10 mouse cellular contexts compared by ENCODE assay signal in the genomic region with DNA sequence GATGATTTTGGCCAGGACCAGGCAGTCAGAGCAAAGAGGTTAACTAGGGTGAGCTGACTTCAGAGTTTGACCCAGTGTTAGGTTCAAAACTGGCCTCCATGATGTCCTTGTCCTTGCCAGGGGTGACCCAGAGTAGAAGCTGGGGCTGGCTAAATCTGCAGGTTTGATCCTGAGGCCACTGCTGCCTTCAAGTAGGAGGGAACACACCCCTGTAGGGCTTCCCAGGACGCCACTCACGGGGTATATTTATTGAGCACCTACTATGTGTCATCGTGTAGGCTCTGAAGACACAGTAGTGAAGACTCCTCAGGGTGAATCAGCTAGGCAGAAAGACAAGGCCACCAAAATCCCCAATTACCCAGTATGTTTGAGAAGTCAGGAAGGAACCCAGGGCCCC. TPM values are rescaled to one million over a fixed set of nuclear protein-coding genes. Genes with fewer than 3 reads are reported as not detected.
DNase-seq lines count a peak whose midpoint lies in the region; ATAC-seq and TF ChIP-seq lines count a peak whose summit lies in the region.
"Had no signal": no experiment of that assay in that cellular context is flagged by ENCODE, and none has a peak within 500 bp of the region (broad histone marks: within the 10 kb centered on the region; RNA-seq: fewer than 3 reads in every experiment).

No protein-coding gene starts in this region.

- no peaks in the 10 kb centered on the region for H3K9me3 ChIP-seq in heart, embryonic 10.5 days
- no peaks in the 10 kb centered on the region for H3K9me3 ChIP-seq in forebrain, embryonic 13.5 days (replicated peaks)
- no peaks in the 10 kb centered on the region for H3K9me3 ChIP-seq in liver, embryonic 14.5 days (ENCODE audit: control insufficient read depth, low read length)

- TF ChIP-seq CTCF in C2C12 (IDR thresholded peaks at IDR 0.05; ENCODE audit: control insufficient read depth, insufficient read depth, insufficient read length): no peak
- no peak for TF ChIP-seq CTCF in liver, embryonic 14.5 days (IDR thresholded peaks at IDR 0.05; ENCODE audit: low read depth)

- 50% methylated on average over 3 of the region's 3 CpGs for WGBS in heart, embryonic 10.5 days
- WGBS in forebrain, embryonic 13.5 days: 59% methylated on average over 3 of the region's 3 CpGs
- 44% methylated on average over 3 of the region's 3 CpGs for WGBS in liver, embryonic 14.5 days (ENCODE audit: insufficient replicate concordance)

- H3K4me1 ChIP-seq in heart, embryonic 10.5 days: peaks cover 43% of the 10 kb centered on the region
- peaks cover 19% of the 10 kb centered on the region for H3K4me1 ChIP-seq in forebrain, embryonic 13.5 days
- H3K4me1 ChIP-seq in liver, embryonic 14.5 days (replicated peaks; ENCODE audit: control insufficient read depth in 2 of 2, insufficient read depth in 2 of 2, low read length in 1 of 2): peaks cover 0 to 11% of the 10 kb centered on the region in 2 experiments; a peak in 2 of 4 replicates

- TF ChIP-seq EP300 in liver, embryonic 14.5 days (IDR thresholded peaks at IDR 0.05; ENCODE audit: low read depth): no peak

- peak overlapping the region; percentile 82 for H3K4me3 ChIP-seq in heart, embryonic 10.5 days
- peak overlapping the region; percentile 43 for H3K4me3 ChIP-seq in C2C12 (ENCODE audit: insufficient read depth, poor library complexity, severe bottlenecking)
- peak overlapping the region; percentile 56 for H3K4me3 ChIP-seq in forebrain, embryonic 13.5 days
- H3K4me3 ChIP-seq in liver, embryonic 14.5 days (ENCODE audit: insufficient read depth in 1 of 2, low read depth in 2 of 2, low read length in 2 of 2): peak overlapping the region; percentile 64 to 84

- peak overlapping the region; percentile 96 for H3K4me2 ChIP-seq in forebrain, embryonic 13.5 days
- peak overlapping the region; percentile 96 for H3K4me2 ChIP-seq in liver, embryonic 14.5 days (ENCODE audit: low read depth)

- intact Hi-C loops in heart, postnatal 36 days (cut with DNase I): no loop called here

- H3K27me3 ChIP-seq in heart, embryonic 10.5 days (ENCODE audit: insufficient read depth, poor library complexity, severe bottlenecking): no peaks in the 10 kb centered on the region
- H3K27me3 ChIP-seq in C2C12 (ENCODE audit: control insufficient read depth, insufficient read depth, insufficient read length): no peaks in the 10 kb centered on the region
- no peaks in the 10 kb centered on the region for H3K27me3 ChIP-seq in forebrain, embryonic 13.5 days
- H3K27me3 ChIP-seq in liver, embryonic 14.5 days (ENCODE audit: control insufficient read depth, insufficient read depth, low read length): no peaks in the 10 kb centered on the region

- no peaks in the 10 kb centered on the region for H3K36me3 ChIP-seq in heart, embryonic 10.5 days
- no peaks in the 10 kb centered on the region for H3K36me3 ChIP-seq in C2C12 (ENCODE audit: control insufficient read depth, insufficient read depth)
- no peaks in the 10 kb centered on the region for H3K36me3 ChIP-seq in forebrain, embryonic 13.5 days (ENCODE audit: poor library complexity, severe bottlenecking)
- no peaks in the 10 kb centered on the region for H3K36me3 ChIP-seq in liver, embryonic 14.5 days (replicated peaks; ENCODE audit: control insufficient read depth, insufficient read depth, low read depth)

- no peaks in the 10 kb centered on the region for H3K79me2 ChIP-seq in C2C12 (ENCODE audit: control insufficient read depth, insufficient read depth)

- peak overlapping the region; percentile 98 for H3K27ac ChIP-seq in heart, embryonic 10.5 days
- no peak overlapping the region for H3K27ac ChIP-seq in forebrain, embryonic 13.5 days
- H3K27ac ChIP-seq in liver, embryonic 14.5 days: no peak overlapping the region

- ATAC-seq in forebrain, embryonic 13.5 days: peak; percentile 43
- peak; percentile 27; the same call in 1 of the 2 replicates for ATAC-seq in liver, embryonic 14.5 days (ENCODE audit: insufficient read depth)
- ATAC-seq in monocyte, adult 5-6 weeks (replicated peaks; ENCODE audit: insufficient number of reproducible peaks, low FRiP score, low TSS enrichment, poor library complexity, severe bottlenecking): no peak

- H3K9ac ChIP-seq in forebrain, embryonic 13.5 days: no peak overlapping the region
- H3K9ac ChIP-seq in liver, embryonic 14.5 days (replicated peaks): peak overlapping the region; percentile 83

- DNase-seq in heart, embryonic 10.5 days (ENCODE audit: low spot score): no peak
- DNase-seq in heart, postnatal 36 days: no peak
- DNase-seq in liver, embryonic 14.5 days (ENCODE audit: low read depth in 3 of 3, low spot score in 3 of 3): no peak
- no peak for DNase-seq in cerebellum, postnatal 4 days (ENCODE audit: low spot score in 2 of 2)
- DNase-seq in urinary bladder, postnatal 36 days (ENCODE audit: low spot score in 2 of 2): no peak

- H3K79me3 ChIP-seq in C2C12 (ENCODE audit: low read depth): no peaks in the 10 kb centered on the region

- H3ac ChIP-seq in C2C12 (ENCODE audit: control insufficient read depth, insufficient read length, low read depth): peak overlapping the region; percentile 48

TF ChIP-seq in C2C12, 6 proteins besides CTCF, POLR2A, EP300 and RAD21:
- TF ChIP-seq MAX (IDR thresholded peaks at IDR 0.05): no peak
- no peak for TF ChIP-seq MYOD1 (IDR thresholded peaks at IDR 0.05; ENCODE audit: control insufficient read depth, insufficient read length, low read depth)
- no peak for TF ChIP-seq CEBPB (IDR thresholded peaks at IDR 0.05; ENCODE audit: low read depth)
- no peak for TF ChIP-seq FOSL1 (IDR thresholded peaks at IDR 0.05; ENCODE audit: insufficient read depth, low read length, poor library complexity, severe bottlenecking)
- TF ChIP-seq MYOG (IDR thresholded peaks at IDR 0.05; ENCODE audit: control insufficient read depth, extremely low read depth, insufficient read length): no peak
- no peak for TF ChIP-seq USF1 (IDR thresholded peaks at IDR 0.05; ENCODE audit: low read depth)

RNA-seq across cellular contexts. Expression of gene Tmco4, which starts 1.0 kb away (rescaled TPM):
- 3.4 and 4.2 TPM in 2 replicates for polyA plus RNA-seq in heart, embryonic 10.5 days (2016; fragmentation: Nextera tagmentation; extraction: Ambion mirVana)
- total RNA-seq in heart, postnatal 36 days (2021): 1 to 10 TPM; 8.4 to 10.0 TPM
- 1.8 TPM for polyA plus RNA-seq in C2C12 (2012; fragmentation: generic; extraction: Trizol)
- polyA plus RNA-seq in forebrain, embryonic 13.5 days (2015; fragmentation: Nextera tagmentation; extraction: Ambion mirVana): 0.48 and 0.93 TPM in 2 replicates
- 2.1 TPM in 2 replicates for polyA plus RNA-seq in liver, embryonic 14.5 days (2012; rRNA removed)
- 1.2 and 2.7 TPM in 2 replicates for polyA plus RNA-seq in liver, embryonic 14.5 days (2014; fragmentation: Nextera tagmentation; extraction: Ambion mirVana)
- 16.7 to 26.4 TPM (median 19.0 TPM) in 3 replicates for total RNA-seq in monocyte, adult 5-6 weeks (2017)

RNA-seq across cellular contexts. Expression of gene Rnf186, which starts 6.8 kb away (rescaled TPM):
- polyA plus RNA-seq in heart, embryonic 10.5 days (2016; fragmentation: Nextera tagmentation; extraction: Ambion mirVana): 0.14 TPM in 1 of 2 replicates, not detected in the other
- not detected for total RNA-seq in heart, postnatal 36 days (2021)
- not detected for polyA plus RNA-seq in C2C12 (2012; fragmentation: generic; extraction: Trizol)
- polyA plus RNA-seq in forebrain, embryonic 13.5 days (2015; fragmentation: Nextera tagmentation; extraction: Ambion mirVana): 0.57 TPM in 1 of 2 replicates, not detected in the other
- 0.13 and 0.21 TPM in 2 replicates for polyA plus RNA-seq in liver, embryonic 14.5 days (2012; rRNA removed)
- 0.18 and 0.25 TPM in 2 replicates for polyA plus RNA-seq in liver, embryonic 14.5 days (2014; fragmentation: Nextera tagmentation; extraction: Ambion mirVana)
- total RNA-seq in monocyte, adult 5-6 weeks (2017): not detected in 3 replicates
- total RNA-seq: neutrophil, adult 5-6 weeks had no signal
- polyA plus RNA-seq: cortical plate, adult 2 months had no signal

RNA-seq across cellular contexts. Expression of gene Otud3, which starts 60.0 kb away (rescaled TPM):
- polyA plus RNA-seq in heart, embryonic 10.5 days (2016; fragmentation: Nextera tagmentation; extraction: Ambion mirVana): 3.1 and 5.2 TPM in 2 replicates
- 10 to 100 TPM; 10.6 to 11.6 TPM for total RNA-seq in heart, postnatal 36 days (2021)
- 9.2 TPM for polyA plus RNA-seq in C2C12 (2012; fragmentation: generic; extraction: Trizol)
- 2.5 and 3.6 TPM in 2 replicates for polyA plus RNA-seq in forebrain, embryonic 13.5 days (2015; fragmentation: Nextera tagmentation; extraction: Ambion mirVana)
- polyA plus RNA-seq in liver, embryonic 14.5 days (2012; rRNA removed): 1.1 and 1.5 TPM in 2 replicates
- 0.75 and 0.94 TPM in 2 replicates for polyA plus RNA-seq in liver, embryonic 14.5 days (2014; fragmentation: Nextera tagmentation; extraction: Ambion mirVana)
- 9.8 to 13.1 TPM (median 11.9 TPM) in 3 replicates for total RNA-seq in monocyte, adult 5-6 weeks (2017)
